ENCODE assay signal across 7 mouse cellular contexts in the genomic region with DNA sequence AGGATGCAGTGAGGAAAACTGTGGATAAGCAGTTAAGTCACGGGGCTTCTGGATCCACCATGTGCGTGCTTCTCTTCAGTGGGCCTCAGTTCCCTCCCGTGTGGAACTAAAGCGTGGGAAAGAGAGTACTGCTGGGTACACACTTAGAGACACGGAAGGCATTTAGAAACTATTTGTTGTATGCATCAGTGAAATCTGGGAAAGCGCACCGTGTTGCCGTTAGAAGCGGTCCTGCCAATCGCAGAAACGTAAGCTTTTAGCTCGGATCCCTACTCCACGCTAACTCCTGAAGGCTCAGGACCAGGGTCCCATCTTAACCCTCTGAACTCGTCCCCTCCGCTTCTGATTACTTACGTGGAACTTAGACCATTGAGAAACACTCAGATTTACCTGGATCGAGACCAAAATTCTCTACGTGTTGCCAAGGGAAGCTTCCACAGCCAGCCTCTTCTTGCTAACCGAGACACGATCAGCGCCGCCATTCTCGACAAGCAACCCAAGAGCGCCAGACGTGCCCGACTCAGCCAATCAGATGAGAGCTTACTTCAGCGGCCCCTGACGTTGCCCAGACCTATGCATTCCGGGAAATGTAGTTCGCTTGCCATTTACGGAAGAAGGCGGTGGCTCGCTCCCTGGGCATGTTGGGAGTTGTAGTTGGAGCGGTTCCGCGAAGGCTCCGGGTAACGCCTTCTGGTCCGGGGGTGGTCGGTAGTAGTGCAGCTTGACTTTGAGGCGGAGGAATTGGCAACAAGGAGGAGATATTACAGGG. TPM values are rescaled to one million over a fixed set of nuclear protein-coding genes. Genes with fewer than 3 reads are reported as not detected.
DNase-seq lines count a peak whose midpoint lies in the region; ATAC-seq lines count a peak whose summit lies in the region.

TSS of gene Mrpl50 (minus strand) at position 522 of the 769 bp plus-strand sequence.
TSS of gene Zfp189 (plus strand) at position 605 of the 769 bp plus-strand sequence.

- WGBS in embryonic facial prominence, embryonic 12.5 days: under 1% methylated on average over 41 of the region's 41 CpGs
- under 1% methylated on average over 41 of the region's 41 CpGs for WGBS in limb, embryonic 11.5 days
- 0% methylated on average over 41 of the region's 41 CpGs for WGBS in midbrain, embryonic 14.5 days

- peak; percentile 86 for DNase-seq in adrenal gland, postnatal 25 days
- peak; percentile 100 for DNase-seq in heart, adult 11 months
- DNase-seq in kidney, adult 18-20 months: peak; percentile 91
- DNase-seq in limb, embryonic 11.5 days (ENCODE audit: low spot score): peak; percentile 93
- peak; percentile 98 for DNase-seq in midbrain, embryonic 14.5 days
- DNase-seq in spleen, adult 18-20 months: peak; percentile 81 to 84

- ATAC-seq in embryonic facial prominence, embryonic 12.5 days (ENCODE audit: insufficient number of reproducible peaks, insufficient read depth, low FRiP score, low TSS enrichment): peak; percentile 99
- ATAC-seq in limb, embryonic 11.5 days (ENCODE audit: insufficient number of reproducible peaks, low FRiP score, low TSS enrichment, low read depth): peak; percentile 99
- peak; percentile 99 for ATAC-seq in midbrain, embryonic 14.5 days (ENCODE audit: low FRiP score, low TSS enrichment)

- no peaks in the 10 kb centered on the region for H3K9me3 ChIP-seq in embryonic facial prominence, embryonic 12.5 days
- no peaks in the 10 kb centered on the region for H3K9me3 ChIP-seq in limb, embryonic 11.5 days (ENCODE audit: control insufficient read depth, low read length)
- no peaks in the 10 kb centered on the region for H3K9me3 ChIP-seq in midbrain, embryonic 14.5 days (ENCODE audit: control insufficient read depth, low read length)

- peaks cover 28% of the 10 kb centered on the region; the same call in 1 of the 2 replicates for H3K36me3 ChIP-seq in embryonic facial prominence, embryonic 12.5 days
- no peaks in the 10 kb centered on the region for H3K36me3 ChIP-seq in limb, embryonic 11.5 days (ENCODE audit: control insufficient read depth, insufficient read depth, low read length)
- H3K36me3 ChIP-seq in midbrain, embryonic 14.5 days (ENCODE audit: control insufficient read depth, insufficient read depth, low read length): peaks cover 14% of the 10 kb centered on the region

- peaks cover 14% of the 10 kb centered on the region; the same call in 1 of the 2 replicates for H3K4me1 ChIP-seq in embryonic facial prominence, embryonic 12.5 days
- H3K4me1 ChIP-seq in limb, embryonic 11.5 days (ENCODE audit: control insufficient read depth, insufficient read depth, low read length): no peaks in the 10 kb centered on the region
- H3K4me1 ChIP-seq in midbrain, embryonic 14.5 days (ENCODE audit: control insufficient read depth, insufficient read depth, low read length): peaks cover 25% of the 10 kb centered on the region

- H3K27ac ChIP-seq in embryonic facial prominence, embryonic 12.5 days: peak within 1 kb of the TSS; percentile 57; the same call in 1 of the 2 replicates
- no peak within 1 kb of the TSS for H3K27ac ChIP-seq in limb, embryonic 11.5 days (replicated peaks; ENCODE audit: low read depth, low read length)
- H3K27ac ChIP-seq in midbrain, embryonic 14.5 days (replicated peaks; ENCODE audit: low read depth, low read length): peak within 1 kb of the TSS; percentile 57

- peak within 1 kb of the TSS; percentile 73 for H3K9ac ChIP-seq in embryonic facial prominence, embryonic 12.5 days
- peak within 1 kb of the TSS; percentile 80 for H3K9ac ChIP-seq in limb, embryonic 11.5 days (ENCODE audit: low read length)
- peak within 1 kb of the TSS; percentile 72 for H3K9ac ChIP-seq in midbrain, embryonic 14.5 days (replicated peaks; ENCODE audit: low read length)

- no peaks in the 10 kb centered on the region for H3K27me3 ChIP-seq in embryonic facial prominence, embryonic 12.5 days
- H3K27me3 ChIP-seq in limb, embryonic 11.5 days (ENCODE audit: control insufficient read depth, insufficient read depth, low read length): no peaks in the 10 kb centered on the region
- no peaks in the 10 kb centered on the region for H3K27me3 ChIP-seq in midbrain, embryonic 14.5 days (ENCODE audit: control insufficient read depth, insufficient read depth, low read length)

- peak within 1 kb of the TSS; percentile 73 for H3K4me3 ChIP-seq in embryonic facial prominence, embryonic 12.5 days
- peak within 1 kb of the TSS; percentile 65 for H3K4me3 ChIP-seq in limb, embryonic 11.5 days (ENCODE audit: low read depth, low read length)
- peak within 1 kb of the TSS; percentile 66 for H3K4me3 ChIP-seq in midbrain, embryonic 14.5 days (replicated peaks; ENCODE audit: low read depth, low read length)

- H3K4me2 ChIP-seq in embryonic facial prominence, embryonic 12.5 days (replicated peaks): peak within 1 kb of the TSS; percentile 60
- H3K4me2 ChIP-seq in limb, embryonic 11.5 days (ENCODE audit: low read depth, severe bottlenecking): peak within 1 kb of the TSS; percentile 51
- H3K4me2 ChIP-seq in midbrain, embryonic 14.5 days (ENCODE audit: low read length): peak within 1 kb of the TSS; percentile 74

RNA-seq across cellular contexts. Expression of gene Mrpl50, which starts in this region (rescaled TPM):
- 41.4 and 41.8 TPM in 2 replicates for total RNA-seq in adrenal gland, postnatal 25 days (2021)
- polyA plus RNA-seq in embryonic facial prominence, embryonic 12.5 days (2016; fragmentation: Nextera tagmentation; extraction: Ambion mirVana): 85.6 and 87.7 TPM in 2 replicates
- 98.6 and 99.4 TPM in 2 replicates for polyA plus RNA-seq in limb, embryonic 11.5 days (2014; fragmentation: Nextera tagmentation; extraction: Ambion mirVana)
- polyA plus RNA-seq in midbrain, embryonic 14.5 days (2014; fragmentation: Nextera tagmentation; extraction: Ambion mirVana): 78.4 and 90.0 TPM in 2 replicates

RNA-seq across cellular contexts. Expression of gene Zfp189, which starts in this region (rescaled TPM):
- 6.9 and 7.7 TPM in 2 replicates for total RNA-seq in adrenal gland, postnatal 25 days (2021)
- 11.8 and 12.5 TPM in 2 replicates for polyA plus RNA-seq in embryonic facial prominence, embryonic 12.5 days (2016; fragmentation: Nextera tagmentation; extraction: Ambion mirVana)
- polyA plus RNA-seq in limb, embryonic 11.5 days (2014; fragmentation: Nextera tagmentation; extraction: Ambion mirVana): 12.1 and 14.6 TPM in 2 replicates
- 12.9 and 16.1 TPM in 2 replicates for polyA plus RNA-seq in midbrain, embryonic 14.5 days (2014; fragmentation: Nextera tagmentation; extraction: Ambion mirVana)
